Mouse (Mus musculus) heart, postnatal 0 days (tissue): ENCODE results near the gene Pigt. TPM values are rescaled to one million over a fixed set of nuclear protein-coding genes. Genes with fewer than 3 reads are reported as not detected.

ENCODE experiments used
- ATAC-seq: fragments of 200-750 bp; cut with Nextera tagmentation; 2 replicates; pipeline ENCODE4 v1.8.0; 2017; ENCODE audit warnings: low read depth, moderate number of reproducible peaks, moderate library complexity; ENCODE audit not compliant: insufficient read depth
- DNase-seq: peaks from one replicate; pipeline ENCODE4 v3.0.0-alpha.2; 2016; ENCODE audit warnings: low spot score
- H3K27ac ChIP-seq: fragments of 300-500 bp; sonication (generic); 2 replicates; pipeline ENCODE4 v1.5.1; 2014; ENCODE audit warnings: low read depth, mild to moderate bottlenecking
- H3K27me3 ChIP-seq: fragments of 300-500 bp; sonication (generic); 2 replicates; pipeline ENCODE4 v1.6.1; 2014; ENCODE audit warnings: low read length, mixed read lengths; ENCODE audit not compliant: control insufficient read depth, insufficient read depth
- H3K36me3 ChIP-seq: fragments of 300-500 bp; sonication (generic); replicated peaks from 2 replicates; pipeline ENCODE4 v1.6.1; 2014; ENCODE audit warnings: low read length, mixed read lengths; ENCODE audit not compliant: control insufficient read depth, insufficient read depth
- H3K4me1 ChIP-seq: fragments of 300-500 bp; sonication (generic); 2 replicates; pipeline ENCODE4 v1.6.1; 2014; ENCODE audit warnings: antibody characterized with exemption; ENCODE audit not compliant: control insufficient read depth, insufficient read depth
- H3K4me2 ChIP-seq: fragments of 300-500 bp; sonication (generic); 2 replicates; pipeline ENCODE4 v1.6.1; 2014; ENCODE audit warnings: low read depth, mild to moderate bottlenecking, low read length, moderate library complexity
- H3K4me3 ChIP-seq: fragments of 300-500 bp; sonication (generic); 2 replicates; pipeline ENCODE4 v1.5.1; 2014; ENCODE audit warnings: low read depth, low read length
- H3K9ac ChIP-seq: fragments of 300-500 bp; sonication (generic); replicated peaks from 2 replicates; pipeline ENCODE4 v1.6.1; 2014; ENCODE audit warnings: low read depth, low read length, mixed read lengths
- H3K9me3 ChIP-seq: fragments of 300-500 bp; sonication (generic); replicated peaks from 2 replicates; pipeline ENCODE4 v1.6.1; 2016; ENCODE audit warnings: low read length; ENCODE audit not compliant: control insufficient read depth
- CTCF ChIP-seq: IDR thresholded peaks from 2 replicates; pipeline ENCODE4 v1.5.1; 2016; ENCODE audit warnings: antibody characterized with exemption, control low read depth, low read depth
- EP300 ChIP-seq: IDR thresholded peaks from 2 replicates; pipeline ENCODE4 v1.6.1; 2016; ENCODE audit warnings: antibody characterized with exemption, low read depth
- WGBS: fragments of 180-500 bp; shearing (Covaris S2); extraction: QIAGEN DNeasy Blood & Tissue Kit; methylation state at CpG from one replicate; pipeline ENCODE4 v1.1.7; 2014; 5-methylcytosine and 5-hydroxymethylcytosine counted together
- polyA plus RNA-seq: library from polyadenylated mRNA; unstranded; fragments of >200 nt; fragmentation: Nextera tagmentation; extraction: Ambion mirVana; gene quantifications from 2 replicates; pipeline ENCODE4 v1.2.1, GENCODE M21; 2015
- total RNA-seq: library from RNA; depleted of rRNA; stranded (reverse); fragments of >200 nt; gene quantifications from 2 replicates; pipeline ENCODE4 v1.2.3, GENCODE M21; 2014; ENCODE audit warnings: low replicate concordance

The Pigt gene
- total and polyA plus RNA-seq, 2 experiments from 2014 or later, result 30.9 to 45.0 TPM

DNA sequence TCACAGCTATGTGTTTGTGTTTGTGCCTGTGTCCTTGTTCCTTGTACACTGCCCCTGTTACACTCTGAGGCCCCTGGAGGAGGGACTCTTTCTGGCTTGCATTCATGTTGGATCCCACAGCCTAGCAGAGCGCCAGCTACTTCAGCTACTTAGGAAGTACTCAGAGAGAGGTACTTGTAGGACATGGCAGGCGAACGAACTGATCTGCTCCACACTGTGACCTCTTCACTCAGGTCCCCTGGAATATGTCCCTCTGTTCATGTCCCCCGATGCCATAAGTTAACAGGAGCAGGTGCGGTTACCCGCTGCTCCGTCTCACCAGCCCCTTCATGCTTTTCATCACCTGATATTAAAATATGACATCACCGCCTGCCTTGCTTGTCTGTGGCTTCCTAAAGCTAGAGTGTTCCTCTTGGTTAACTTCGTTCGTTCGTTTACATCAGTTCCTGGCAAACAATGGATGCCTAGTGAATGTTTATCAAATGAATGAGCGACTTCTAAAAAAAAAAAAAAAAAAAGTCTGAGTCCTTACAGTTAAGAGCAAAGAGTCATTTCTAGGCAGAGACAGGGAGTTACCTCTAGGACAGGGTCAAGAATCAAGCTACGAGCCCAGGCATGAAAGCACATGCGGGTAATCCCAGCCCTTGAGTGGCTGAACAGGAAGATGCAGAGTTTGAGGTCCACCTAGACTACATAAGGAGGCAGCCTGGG lies 44.1 kb upstream of the Pigt start:
- DNase-seq (peak; percentile 81), ATAC-seq (peak; percentile 79)
- Histone ChIP-seq H3K9me3 (no peaks in the 10 kb centered on the region), H3K4me2 (peak overlapping the region; percentile 0; the same call in 1 of the 2 replicates), H3K9ac (no peak overlapping the region), H3K4me1 (peaks cover 43% of the 10 kb centered on the region), H3K4me3 (no peak overlapping the region), H3K27ac (peak overlapping the region; percentile 74), H3K36me3 (no peaks in the 10 kb centered on the region), H3K27me3 (peaks cover 5% of the 10 kb centered on the region; the same call in 1 of the 2 replicates)
- WGBS, result 26% methylated on average over 14 of the region's 14 CpGs
- TF ChIP-seq EP300 (no peak), CTCF (no peak)

DNA sequence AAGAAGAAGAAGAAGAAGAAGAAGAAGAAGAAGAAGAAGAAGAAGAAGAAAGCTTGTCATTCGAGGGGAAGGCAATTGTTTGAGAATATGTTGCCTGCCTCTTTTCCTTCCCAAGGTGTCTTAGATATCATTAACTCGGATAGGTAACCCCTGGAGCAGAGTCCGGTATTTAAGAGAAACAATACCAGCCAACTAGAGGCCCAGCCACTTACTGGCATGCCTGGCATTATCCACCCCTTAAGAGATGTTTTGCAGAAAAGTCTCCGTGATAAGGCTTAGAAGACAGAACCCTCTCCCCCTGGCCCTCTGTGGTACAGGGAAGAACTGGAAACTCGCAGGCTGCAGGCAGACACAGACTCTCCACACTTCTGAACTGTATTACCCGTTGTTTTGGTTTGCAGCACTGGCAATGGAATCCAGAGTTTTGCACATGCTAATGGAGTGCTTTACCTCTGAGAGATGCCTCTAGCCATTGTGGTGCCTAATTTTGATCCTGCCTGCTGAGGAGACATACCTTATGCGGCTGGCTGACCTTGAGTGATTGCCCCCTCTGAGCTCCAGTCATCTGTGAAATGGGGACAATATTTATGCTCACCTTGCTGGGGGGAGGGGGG lies 43.3 kb upstream of the Pigt start:
- no peak overlapping the region for H3K4me3 ChIP-seq
- H3K36me3 ChIP-seq, result no peaks in the 10 kb centered on the region
- no peak overlapping the region for H3K27ac ChIP-seq
- H3K4me2 ChIP-seq, result no peak overlapping the region
- H3K9me3 ChIP-seq, result no peaks in the 10 kb centered on the region
- peaks cover 43% of the 10 kb centered on the region for H3K4me1 ChIP-seq
- no peak for DNase-seq
- no peak overlapping the region for H3K9ac ChIP-seq
- 0 out of 2 replicates have a peak, but pooled peaks cover 4% of the 10 kb centered on the region for H3K27me3 ChIP-seq
- no peak for ATAC-seq
- 60% methylated on average over 7 of the region's 7 CpGs for WGBS
- TF ChIP-seq CTCF (no peak), EP300 (no peak)

DNA sequence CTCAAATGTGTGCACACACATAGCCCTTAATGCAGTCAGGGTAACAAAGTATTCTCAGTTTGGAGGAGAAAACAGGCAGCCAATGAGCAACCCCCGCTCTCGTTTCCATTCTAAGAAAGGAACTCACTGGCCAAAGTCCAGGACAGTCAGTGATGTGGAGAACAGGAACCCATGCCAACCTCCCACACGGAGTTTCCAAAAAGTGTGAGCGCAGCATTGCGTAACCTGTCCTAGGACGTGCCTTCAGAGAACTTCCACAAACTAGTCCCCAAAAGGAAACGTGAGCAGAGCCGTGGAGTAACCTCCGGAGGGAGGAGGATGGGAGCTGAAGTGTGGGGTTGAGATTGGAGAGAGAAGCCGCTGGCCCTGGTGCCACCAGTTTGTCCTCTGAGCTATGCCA lies 42.5 kb upstream of the Pigt start:
- ATAC-seq, result peak; percentile 39; the same call in 1 of the 2 replicates
- Histone ChIP-seq H3K27ac (peak overlapping the region; percentile 65), H3K9ac (no peak overlapping the region)

DNA sequence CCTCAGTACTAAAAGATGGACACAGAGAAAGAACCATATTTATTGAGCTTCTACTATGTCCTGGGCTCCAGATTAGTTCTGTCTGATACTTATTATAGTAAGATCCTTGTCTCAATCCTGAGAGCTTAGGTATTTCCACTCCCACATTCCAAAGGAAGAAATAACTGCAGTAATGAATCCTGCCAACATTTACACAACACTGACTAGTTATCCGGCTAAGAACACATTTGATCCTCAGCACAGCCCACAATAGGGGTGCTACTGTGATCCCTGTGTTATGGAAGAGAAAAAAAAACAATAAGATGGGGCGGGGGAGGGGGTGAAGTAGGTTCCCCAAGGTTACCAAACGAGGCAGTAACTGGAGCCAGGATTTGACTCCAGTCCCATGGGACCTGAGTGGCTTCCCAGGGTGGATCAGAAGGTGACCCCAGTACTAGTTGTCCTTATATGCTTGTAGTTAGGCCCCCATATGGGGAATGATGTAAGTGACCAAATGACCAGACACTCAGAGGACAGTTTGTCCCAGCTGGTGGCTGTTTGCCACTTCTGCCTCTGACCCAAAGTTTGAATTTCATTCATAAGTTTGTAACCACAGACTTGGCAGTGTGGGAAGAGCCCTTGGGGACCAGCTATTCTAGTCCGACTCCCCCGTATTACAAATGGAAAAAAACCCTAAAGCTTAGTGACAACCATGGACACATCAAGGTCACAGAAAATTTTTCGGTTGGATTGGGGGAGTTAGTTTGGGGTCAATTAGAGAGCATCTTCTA lies 41.7 kb upstream of the Pigt start:
- no peak for ATAC-seq
- H3K27me3 ChIP-seq, result no peaks in the 10 kb centered on the region

More for the DNA sequence above, 42.5 kb upstream of the Pigt start:
- no peak overlapping the region for H3K4me3 ChIP-seq
- peak; percentile 72 for DNase-seq
- H3K36me3 ChIP-seq, result no peaks in the 10 kb centered on the region
- 15% methylated on average over 10 of the region's 10 CpGs for WGBS
- H3K27me3 ChIP-seq, result no peaks in the 10 kb centered on the region
- peaks cover 39% of the 10 kb centered on the region for H3K4me1 ChIP-seq
- TF ChIP-seq CTCF (no peak), EP300 (no peak)
- 0 out of 2 replicates have a peak overlapping the region, but pooled peaks have one; percentile 10 for H3K4me2 ChIP-seq
- H3K9me3 ChIP-seq, result no peaks in the 10 kb centered on the region

DNA sequence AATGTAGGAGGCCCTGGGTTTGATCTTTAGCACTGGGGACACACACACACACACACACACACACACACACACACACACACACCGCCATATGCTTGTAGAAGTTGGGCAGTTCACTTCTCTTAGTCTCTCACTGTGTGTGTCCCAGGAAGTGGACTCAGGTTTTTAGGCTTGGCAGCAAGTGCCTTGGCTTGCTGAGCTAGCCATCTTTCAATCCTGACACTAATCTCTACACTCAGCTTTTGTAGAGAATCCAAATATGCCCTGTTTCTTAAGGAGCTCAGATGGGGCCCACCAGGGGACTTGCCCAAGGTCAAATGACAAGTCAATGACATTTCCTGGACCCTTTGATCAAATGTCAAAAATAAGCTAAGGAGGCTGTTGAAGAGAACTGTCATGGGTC lies 40.9 kb upstream of the Pigt start:
- no peak for ATAC-seq
- Histone ChIP-seq H3K4me1 (peaks cover 40% of the 10 kb centered on the region), H3K9me3 (no peaks in the 10 kb centered on the region), H3K4me3 (no peak overlapping the region), H3K4me2 (no peak overlapping the region), H3K27me3 (no peaks in the 10 kb centered on the region), H3K9ac (no peak overlapping the region), H3K27ac (peak overlapping the region; percentile 30; the same call in 1 of the 2 replicates), H3K36me3 (no peaks in the 10 kb centered on the region)
- DNase-seq, result no peak
- WGBS, result 78% methylated on average over 1 of the region's 1 CpGs
- TF ChIP-seq EP300 (no peak), CTCF (no peak)

More for the DNA sequence above, 41.7 kb upstream of the Pigt start:
- 61% methylated on average over 6 of the region's 6 CpGs for WGBS
- Histone ChIP-seq H3K4me1 (peaks cover 39% of the 10 kb centered on the region), H3K4me2 (no peak overlapping the region), H3K9ac (no peak overlapping the region), H3K4me3 (no peak overlapping the region), H3K36me3 (no peaks in the 10 kb centered on the region), H3K27ac (peak overlapping the region; percentile 65), H3K9me3 (no peaks in the 10 kb centered on the region)
- TF ChIP-seq CTCF (no peak), EP300 (0 out of 2 replicates have a peak, but pooled peaks have one; percentile 60)
- peak; percentile 31 for DNase-seq
